Mouse (Mus musculus) monocyte, adult 2 months (primary cell): ENCODE measurements around the gene Ift20.
"Not testable (repeated sequence)": the region's sequence is repeated elsewhere in the genome, so short reads cannot be mapped to it uniquely, and the experiment has no call there.

Experiments used
- DNase-seq, 2 experiments: peaks; one replicate each; pipeline ENCODE4 v3.0.0; 2022; ENCODE audit warnings: low spot score in 2 of 2, low read depth in 1 of 2

Ift20 gene

GRCm38 (mm10) chr11:78560447-78560846, 24.3 kb downstream of the Ift20 start:
- DNase-seq = no peak

GRCm38 (mm10) chr11:78566775-78567174, 30.6 kb downstream of the Ift20 start:
- DNase-seq = no peak

GRCm38 (mm10) chr11:78567614-78568013, 31.5 kb downstream of the Ift20 start:
- no peak for DNase-seq

- DNase-seq = no peak
These were observed 32.7 kb downstream of the Ift20 start for GRCm38 (mm10) chr11:78568827-78569226.

- no peak for DNase-seq
These were observed 33.6 kb downstream of the Ift20 start for GRCm38 (mm10) chr11:78569806-78570205.

- no peak for DNase-seq
These were observed 35.3 kb downstream of the Ift20 start for GRCm38 (mm10) chr11:78571441-78571840.

- DNase-seq = no peak
These were observed 35.7 kb downstream of the Ift20 start for GRCm38 (mm10) chr11:78571854-78572253.

- not testable (repeated sequence) for DNase-seq
These were observed 37.9 kb downstream of the Ift20 start for GRCm38 (mm10) chr11:78574031-78574430.

GRCm38 (mm10) chr11:78574536-78574935, 38.4 kb downstream of the Ift20 start:
- DNase-seq = no peak

GRCm38 (mm10) chr11:78574975-78575374, 38.8 kb downstream of the Ift20 start:
- DNase-seq = no peak

- DNase-seq = no peak
These were observed 46.7 kb downstream of the Ift20 start for GRCm38 (mm10) chr11:78582848-78583247.

- DNase-seq = no peak
These were observed 49.9 kb downstream of the Ift20 start for GRCm38 (mm10) chr11:78586099-78586498.

GRCm38 (mm10) chr11:78587677-78588076, 51.5 kb downstream of the Ift20 start:
- not testable (repeated sequence) for DNase-seq
